Mouse (Mus musculus) ES-Bruce4 (cell line): ENCODE data around the gene Cacna2d1. TPM values are rescaled to one million over a fixed set of nuclear protein-coding genes. Genes with fewer than 3 reads are reported as not detected.

ENCODE experiments used
- H3K27ac ChIP-seq: 2 replicates; pipeline ENCODE4 v1.5.1; 2012; ENCODE audit warnings: low read length, inconsistent platforms; ENCODE audit not compliant: insufficient read depth
- H3K27me3 ChIP-seq: 2 replicates; pipeline ENCODE4 v1.6.1; 2012; ENCODE audit warnings: mild to moderate bottlenecking, low read length, inconsistent platforms; ENCODE audit not compliant: control insufficient read depth, poor library complexity, insufficient read depth, severe bottlenecking
- H3K36me3 ChIP-seq: 2 replicates; pipeline ENCODE4 v1.6.1; 2012; ENCODE audit warnings: inconsistent platforms, mild to moderate bottlenecking, low read length, moderate library complexity; ENCODE audit not compliant: control insufficient read depth, poor library complexity, insufficient read depth, severe bottlenecking
- H3K4me1 ChIP-seq: one replicate; pipeline ENCODE4 v1.8.1; 2011; ENCODE audit warnings: low read length; ENCODE audit not compliant: control insufficient read depth, insufficient read depth
- H3K4me3 ChIP-seq: 2 replicates; pipeline ENCODE4 v1.5.1; 2011; ENCODE audit warnings: low read depth, mild to moderate bottlenecking, low read length
- H3K9ac ChIP-seq: 2 replicates; pipeline ENCODE4 v1.6.1; 2012; ENCODE audit warnings: low read depth, mild to moderate bottlenecking, inconsistent platforms; ENCODE audit not compliant: poor library complexity, severe bottlenecking
- H3K9me3 ChIP-seq: replicated peaks from 2 replicates; pipeline ENCODE4 v1.6.1; 2012; ENCODE audit warnings: mild to moderate bottlenecking, low read length, inconsistent platforms; ENCODE audit not compliant: control insufficient read depth, poor library complexity, insufficient read depth, severe bottlenecking
- CTCF ChIP-seq: IDR thresholded peaks from one replicate; pipeline ENCODE4 v1.8.1; 2011; ENCODE audit warnings: low read depth, low read length
- EP300 ChIP-seq: IDR thresholded peaks from 2 replicates; pipeline ENCODE4 v1.6.1; 2011; ENCODE audit warnings: low read depth, low read length; ENCODE audit not compliant: insufficient read depth
- POLR2A ChIP-seq: IDR thresholded peaks from one replicate; pipeline ENCODE4 v1.8.1; 2011; ENCODE audit warnings: low read length; ENCODE audit not compliant: insufficient read depth
- polyA plus RNA-seq: library from polyadenylated mRNA; stranded (reverse); fragments of >200 nt; gene quantifications from 2 replicates; pipeline ENCODE4 v1.2.4, GENCODE M21; 2011; ENCODE audit warnings: low read depth; ENCODE audit not compliant: missing spikeins, insufficient read depth, insufficient read length

Gene Cacna2d1
- polyA plus RNA-seq, 1 experiment: 8.0 TPM

- Histone ChIP-seq H3K9me3 (no peaks in the 10 kb centered on the region), H3K27me3 (no peaks in the 10 kb centered on the region), H3K4me1 (no peaks in the 10 kb centered on the region), H3K4me3 (no peak overlapping the region), H3K9ac (no peak overlapping the region), H3K36me3 (no peaks in the 10 kb centered on the region), H3K27ac (no peak overlapping the region)
- TF ChIP-seq EP300 (no peak), POLR2A (no peak), CTCF (no peak)
Measured at GRCm38 (mm10) chr5:16234891-16235290, 300.4 kb downstream of the Cacna2d1 start.

- TF ChIP-seq POLR2A: no peak
- no peak for TF ChIP-seq EP300
- TF ChIP-seq CTCF: no peak
- Histone ChIP-seq H3K36me3 (no peaks in the 10 kb centered on the region), H3K4me3 (no peak overlapping the region), H3K9me3 (no peaks in the 10 kb centered on the region), H3K27ac (no peak overlapping the region), H3K9ac (no peak overlapping the region), H3K4me1 (no peaks in the 10 kb centered on the region), H3K27me3 (no peaks in the 10 kb centered on the region)
Measured at GRCm38 (mm10) chr5:16235864-16236263, 301.4 kb downstream of the Cacna2d1 start.

DNA sequence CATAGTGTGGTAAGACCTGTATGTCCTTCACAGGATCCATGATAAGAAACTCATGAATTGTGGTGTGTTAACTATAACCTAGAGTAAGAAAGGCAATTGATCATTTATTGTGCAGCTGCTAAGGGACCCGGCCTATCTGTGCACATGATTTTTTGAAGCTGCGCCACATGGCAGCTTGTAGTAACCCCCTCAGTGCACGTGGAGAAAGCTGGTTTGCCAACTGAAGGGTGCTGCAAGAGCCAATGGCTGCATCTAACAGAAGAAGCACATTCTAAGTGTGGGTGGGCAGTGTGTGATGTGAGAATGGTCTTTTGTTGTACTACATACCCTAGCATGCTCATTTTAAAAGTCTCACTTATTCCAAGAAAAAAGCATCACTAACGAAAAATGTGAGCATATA lies 302.1 kb downstream of the Cacna2d1 start:
- H3K4me3 ChIP-seq: no peak overlapping the region
- H3K9ac ChIP-seq: no peak overlapping the region
- H3K27me3 ChIP-seq: no peaks in the 10 kb centered on the region
- no peaks in the 10 kb centered on the region for H3K36me3 ChIP-seq
- TF ChIP-seq CTCF (no peak), POLR2A (no peak), EP300 (no peak)
- H3K27ac ChIP-seq: no peak overlapping the region
- H3K9me3 ChIP-seq: no peaks in the 10 kb centered on the region
- H3K4me1 ChIP-seq: no peaks in the 10 kb centered on the region

- H3K9me3 ChIP-seq: no peaks in the 10 kb centered on the region
- no peaks in the 10 kb centered on the region for H3K27me3 ChIP-seq
- H3K4me3 ChIP-seq: no peak overlapping the region
- no peaks in the 10 kb centered on the region for H3K4me1 ChIP-seq
- no peak overlapping the region for H3K27ac ChIP-seq
- no peak overlapping the region for H3K9ac ChIP-seq
- TF ChIP-seq CTCF (no peak), EP300 (no peak), POLR2A (no peak)
- no peaks in the 10 kb centered on the region for H3K36me3 ChIP-seq
Measured at GRCm38 (mm10) chr5:16237972-16238371, 303.5 kb downstream of the Cacna2d1 start.

GRCm38 (mm10) chr5:16240255-16240654 lies 305.8 kb downstream of the Cacna2d1 start:
- H3K36me3 ChIP-seq: no peaks in the 10 kb centered on the region
- H3K4me3 ChIP-seq: no peak overlapping the region
- no peak overlapping the region for H3K27ac ChIP-seq
- no peaks in the 10 kb centered on the region for H3K9me3 ChIP-seq
- H3K27me3 ChIP-seq: no peaks in the 10 kb centered on the region
- TF ChIP-seq EP300 (no peak), CTCF (no peak), POLR2A (no peak)
- H3K4me1 ChIP-seq: no peaks in the 10 kb centered on the region
- no peak overlapping the region for H3K9ac ChIP-seq

DNA sequence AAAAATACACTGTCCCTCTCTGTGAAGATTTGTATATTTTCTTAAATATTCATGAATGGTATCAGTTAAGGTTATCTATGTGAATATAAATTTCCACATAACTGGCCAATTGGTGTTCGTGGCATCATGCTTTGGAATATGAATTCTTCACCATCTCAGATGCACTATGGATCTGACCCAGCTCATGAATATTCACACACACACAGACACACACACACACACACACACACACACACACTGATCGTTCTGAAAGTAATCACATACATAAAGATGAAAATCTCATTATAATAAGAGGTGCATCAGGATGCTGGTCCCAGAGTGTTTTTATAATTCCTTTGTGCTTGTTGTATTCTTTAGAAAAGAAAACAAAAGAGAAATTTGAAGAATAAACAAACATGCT lies 309.1 kb downstream of the Cacna2d1 start:
- Histone ChIP-seq H3K4me3 (no peak overlapping the region), H3K27ac (no peak overlapping the region), H3K9ac (no peak overlapping the region), H3K27me3 (no peaks in the 10 kb centered on the region), H3K4me1 (no peaks in the 10 kb centered on the region), H3K9me3 (no peaks in the 10 kb centered on the region), H3K36me3 (no peaks in the 10 kb centered on the region)
- TF ChIP-seq CTCF: no peak
- no peak for TF ChIP-seq POLR2A
- TF ChIP-seq EP300: no peak
